Mouse (Mus musculus): ENCODE measurements around the gene Gm21812.
"Not testable (repeated sequence)": the region's sequence is repeated elsewhere in the genome, so short reads cannot be mapped to it uniquely, and the experiment has no call there.

Gene Gm21812

DNA sequence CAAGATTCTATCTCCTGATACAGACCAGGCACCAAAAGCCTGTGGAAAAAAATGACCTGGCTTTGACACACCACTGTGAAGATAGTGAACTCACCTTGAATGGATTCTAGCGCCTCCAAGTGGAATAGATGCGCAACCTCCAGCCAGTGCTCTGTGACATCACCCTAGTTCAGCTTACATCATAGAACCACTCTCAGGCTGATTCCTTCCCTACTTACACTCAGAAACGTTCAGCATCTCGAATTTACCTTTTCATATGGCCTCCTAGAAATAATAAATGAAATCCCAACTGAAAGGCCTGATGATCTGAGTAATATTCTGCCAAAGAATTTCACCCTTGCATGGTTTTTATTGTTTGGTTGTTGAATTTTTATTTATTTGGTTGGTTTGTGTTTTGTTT lies at the start of gene Gm21812:
Gene Gm21812, minus strand, starts transcription at position 101 of the 400 bp plus-strand sequence.
- DNase-seq (ENCODE audit: inconsistent ontology term), result not testable (repeated sequence)
